Mouse (Mus musculus) adrenal gland, postnatal 14 days (tissue): ENCODE results near the gene Serpina9. TPM values are rescaled to one million over a fixed set of nuclear protein-coding genes. Genes with fewer than 3 reads are reported as not detected.
"Not testable (repeated sequence)": the region's sequence is repeated elsewhere in the genome, so short reads cannot be mapped to it uniquely, and the experiment has no call there.

Source experiments
- DNase-seq: peaks from one replicate; pipeline ENCODE4 v3.0.0; 2021; ENCODE audit warnings: mixed read lengths
- total RNA-seq: library from RNA; stranded (reverse); gene quantifications from 2 replicates; pipeline ENCODE4 v1.2.3, GENCODE M21; 2021

The Serpina9 gene
- total RNA-seq, 1 experiment from 2014 or later, result 0.22 TPM

GRCm38 (mm10) chr12:103989514-103989767 lies 24.1 kb downstream of the Serpina9 start:
- DNase-seq, result no peak

DNA sequence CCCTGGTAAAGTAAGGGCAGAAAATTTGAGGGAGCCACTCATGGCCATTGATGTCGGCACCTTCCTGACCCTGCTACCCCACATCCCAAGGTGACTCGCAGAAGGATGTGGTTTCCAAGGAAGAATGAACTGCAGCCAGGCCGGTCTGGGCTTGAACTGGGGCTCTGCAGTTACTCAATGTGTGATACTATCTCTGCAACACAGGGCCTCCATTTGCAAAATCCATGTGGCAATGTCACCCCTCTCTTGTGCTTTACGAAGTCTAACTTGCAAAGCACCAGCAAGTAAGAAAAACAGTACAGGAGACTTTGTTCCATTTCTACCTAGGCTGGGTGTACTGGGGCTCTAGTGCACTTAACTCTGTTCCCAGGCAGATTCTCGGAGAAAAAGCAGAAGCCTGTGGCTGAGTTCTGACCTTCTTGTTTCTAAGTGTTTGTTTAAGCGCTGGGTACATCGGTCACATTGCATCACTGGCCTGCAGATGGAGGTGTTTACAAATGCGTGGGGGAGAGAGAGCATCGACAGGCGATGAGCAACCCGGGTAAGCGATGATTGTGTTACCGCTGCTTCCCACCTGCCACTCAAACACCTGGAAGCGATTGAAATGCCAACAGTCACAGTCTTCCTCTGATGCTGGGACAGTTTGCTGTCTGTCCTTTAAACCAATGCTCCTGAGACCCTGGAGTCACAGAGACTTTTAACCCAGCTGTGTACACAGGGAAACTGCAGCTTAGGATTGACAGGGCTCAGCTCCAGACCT lies 24.6 kb downstream of the Serpina9 start:
- DNase-seq, result peak; percentile 18

GRCm38 (mm10) chr12:103985868-103986267 lies 27.7 kb downstream of the Serpina9 start:
- DNase-seq, result no peak

- peak; percentile 62 for DNase-seq
Measured at GRCm38 (mm10) chr12:103984935-103985334, 28.6 kb downstream of the Serpina9 start.

- DNase-seq, result no peak
Measured at GRCm38 (mm10) chr12:103981646-103982360, 31.8 kb downstream of the Serpina9 start.

DNA sequence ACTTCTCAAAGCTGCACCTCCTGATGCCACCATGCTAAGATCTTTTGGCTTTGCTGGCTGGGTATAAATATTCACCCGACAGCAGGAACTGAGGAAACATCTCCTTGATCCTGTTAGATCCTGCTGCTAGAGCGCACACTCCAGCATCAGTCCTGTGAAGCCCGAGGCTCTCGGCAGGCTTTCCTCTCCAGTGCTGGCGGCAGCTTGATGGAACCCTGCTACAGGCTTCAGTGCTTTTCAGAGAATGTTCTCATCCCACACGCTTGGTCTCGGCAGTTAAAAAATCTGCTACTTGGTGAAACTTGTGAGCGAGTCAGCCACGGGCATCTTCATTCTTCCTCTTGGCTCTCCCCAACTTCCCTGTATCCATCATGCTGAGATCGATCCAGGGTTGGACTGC lies 35.3 kb downstream of the Serpina9 start:
- DNase-seq, result no peak

DNA sequence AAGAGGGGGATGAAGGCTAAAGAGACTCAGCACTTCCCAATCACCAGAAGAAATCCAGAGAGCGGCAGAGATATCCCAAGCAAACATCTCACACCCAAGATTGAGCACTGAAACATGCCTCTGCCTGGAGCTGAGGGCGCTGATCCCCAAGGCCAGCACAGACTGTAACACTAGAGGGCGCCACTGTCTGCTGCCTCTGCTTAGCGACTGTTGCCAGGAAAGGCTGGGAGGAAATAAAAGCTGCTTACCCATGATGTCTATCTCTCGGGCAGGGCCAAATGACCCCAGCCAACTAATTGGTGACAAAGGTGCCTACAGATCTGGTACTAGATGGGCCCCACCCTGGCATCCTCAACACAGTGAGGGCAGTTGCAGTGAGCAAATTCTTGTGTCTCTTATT lies 35.7 kb downstream of the Serpina9 start:
- DNase-seq, result peak; percentile 65

DNA sequence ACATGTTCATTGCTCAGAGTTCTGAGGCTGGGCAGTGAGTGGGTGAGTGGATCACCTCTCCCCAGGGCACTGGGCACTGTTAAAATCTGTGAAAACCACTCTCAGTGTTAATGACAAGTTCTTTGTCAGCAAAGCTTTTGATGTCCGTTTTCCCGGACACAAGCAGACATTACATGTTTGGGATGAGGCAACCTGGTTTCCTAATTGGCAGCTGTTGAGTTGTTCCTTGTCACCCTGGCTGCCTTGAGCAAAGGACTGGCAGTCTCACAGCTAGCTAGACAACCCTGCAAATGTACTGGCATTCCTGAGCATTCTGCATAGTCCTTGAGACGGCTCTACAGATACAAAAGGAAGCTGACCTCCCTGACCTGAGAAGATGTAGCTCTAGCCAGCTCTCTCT lies 36.5 kb downstream of the Serpina9 start:
- peak; percentile 43 for DNase-seq

GRCm38 (mm10) chr12:103971080-103971479 lies 42.5 kb downstream of the Serpina9 start:
- DNase-seq, result no peak

- DNase-seq, result no peak
Measured at GRCm38 (mm10) chr12:103969577-103970116, 43.9 kb downstream of the Serpina9 start.

- DNase-seq, result no peak
Measured at GRCm38 (mm10) chr12:103966761-103967160, 46.8 kb downstream of the Serpina9 start.

DNA sequence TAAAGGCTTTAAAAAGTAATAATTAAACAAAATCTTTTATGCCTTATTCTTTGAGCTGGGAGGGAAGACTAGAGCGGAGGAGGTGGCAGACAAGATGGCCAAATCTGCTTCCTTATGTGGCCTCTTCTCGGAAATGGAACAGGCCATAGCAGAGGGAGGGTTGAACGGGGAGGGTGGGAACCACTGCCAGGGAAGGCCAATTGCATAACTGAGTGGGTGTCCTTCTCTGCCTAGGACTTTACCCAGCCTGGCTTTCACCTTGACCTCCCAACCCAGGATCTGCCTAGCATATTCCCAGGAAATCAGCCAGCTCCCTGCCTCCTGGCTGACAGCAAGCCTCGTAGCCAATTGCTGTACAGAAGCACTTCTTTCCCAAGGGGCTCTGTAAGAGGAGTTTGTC lies 50.3 kb downstream of the Serpina9 start:
- DNase-seq, result peak; percentile 68

DNA sequence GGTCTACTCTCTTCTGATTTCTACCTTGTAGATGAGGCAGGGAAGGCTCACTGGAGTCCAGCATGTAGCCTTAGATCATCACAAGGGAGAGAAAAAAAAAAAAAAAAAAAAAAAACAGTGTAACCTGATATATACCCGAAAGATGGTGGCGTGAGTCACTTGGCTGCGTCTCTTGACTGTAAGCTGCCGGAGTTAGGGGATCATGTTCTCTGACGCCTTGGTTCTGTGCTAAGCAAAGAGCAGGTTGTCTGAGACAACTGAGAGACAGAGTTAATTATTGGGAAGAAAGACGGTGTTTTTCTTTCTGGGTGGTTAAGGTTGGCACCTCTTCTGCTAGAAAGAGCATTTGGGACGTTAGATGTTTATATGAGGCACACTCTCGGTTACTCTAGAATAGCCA lies 50.7 kb downstream of the Serpina9 start:
- no peak for DNase-seq

DNA sequence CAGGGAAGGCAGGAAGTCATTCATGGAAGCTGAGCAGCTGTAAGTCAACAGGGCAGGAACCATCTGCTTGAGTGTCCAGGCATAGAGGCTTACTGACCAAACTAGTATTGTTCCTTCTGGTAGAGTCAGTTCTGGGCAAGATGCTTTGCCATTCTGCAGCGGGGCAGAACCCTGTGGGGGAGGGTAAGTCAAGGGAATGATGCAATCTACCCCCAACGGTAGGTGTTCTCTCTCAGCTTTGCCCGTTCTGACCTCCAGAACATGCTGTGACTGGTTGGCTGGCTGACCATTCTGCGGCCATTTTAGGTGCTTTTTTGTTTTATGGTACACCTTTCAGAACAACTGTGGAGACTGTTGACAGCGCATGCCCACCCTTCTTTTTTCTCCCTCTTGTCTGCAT lies 51.2 kb downstream of the Serpina9 start:
- no peak for DNase-seq

DNA sequence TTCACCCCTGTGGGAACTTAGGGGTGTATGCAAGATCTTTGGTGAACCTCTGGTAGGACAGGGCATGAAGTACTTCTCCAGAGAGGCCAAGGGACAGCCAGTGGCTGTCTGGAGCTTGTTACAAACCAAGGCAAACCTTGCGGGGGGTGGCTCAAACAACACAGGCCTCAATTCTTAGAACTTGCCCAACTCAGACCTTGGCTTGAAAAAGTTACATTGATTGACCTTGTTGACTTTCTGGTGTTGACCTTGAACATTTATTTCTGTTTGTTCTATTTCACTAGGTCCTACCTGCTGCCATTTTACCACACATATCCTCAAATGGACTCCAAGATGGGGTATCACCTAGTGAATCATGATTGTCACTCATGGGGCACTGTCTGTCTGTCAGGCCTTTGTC lies 51.8 kb downstream of the Serpina9 start:
- DNase-seq, result no peak

DNA sequence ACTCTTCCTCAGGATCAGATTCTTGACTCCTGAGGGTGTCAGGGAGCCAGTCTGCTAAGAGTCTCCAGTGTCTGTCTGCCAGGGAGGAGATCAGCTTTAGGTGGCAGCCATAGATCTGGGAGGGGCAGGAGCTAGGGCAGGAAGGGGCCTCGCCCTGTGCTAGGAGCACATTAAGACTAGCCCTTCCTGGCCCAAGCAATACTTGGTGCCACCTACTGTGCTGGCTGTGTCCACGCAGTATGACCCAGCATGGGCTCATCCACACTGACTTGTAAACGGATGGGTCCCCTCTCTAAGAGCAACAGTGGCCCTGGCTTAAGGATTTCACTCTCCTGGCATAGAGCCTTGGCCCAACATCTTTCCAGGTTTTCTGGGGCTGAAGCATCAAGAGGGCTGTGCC lies 54.8 kb downstream of the Serpina9 start, which contains the start of gene Serpina1e:
Gene Serpina1e (minus strand): TSS at position 178 of the 400 bp plus-strand sequence.
- no peak for DNase-seq

- not testable (repeated sequence) for DNase-seq
Measured at GRCm38 (mm10) chr12:103956555-103956954, 57.0 kb downstream of the Serpina9 start.

DNA sequence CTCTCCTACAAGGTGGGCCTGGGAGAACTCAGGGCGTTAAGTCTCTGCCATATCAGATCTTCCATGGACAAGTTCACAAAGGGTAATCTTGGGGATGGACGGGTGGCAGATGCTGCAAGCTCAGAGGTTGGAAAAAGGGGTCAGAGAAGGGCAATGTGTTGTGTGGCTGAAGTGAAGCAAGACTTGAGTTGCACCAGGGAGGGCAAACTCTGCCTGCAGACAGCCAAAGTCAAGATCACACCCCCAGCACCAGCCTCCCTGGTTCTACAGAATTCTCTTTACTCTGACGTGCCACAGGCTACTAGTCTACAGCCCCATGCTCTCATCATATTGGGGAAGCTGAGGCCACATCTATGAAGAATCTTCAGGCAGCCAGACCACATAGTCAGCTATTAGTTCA lies 60.6 kb downstream of the Serpina9 start:
- DNase-seq, result not testable (repeated sequence)

DNA sequence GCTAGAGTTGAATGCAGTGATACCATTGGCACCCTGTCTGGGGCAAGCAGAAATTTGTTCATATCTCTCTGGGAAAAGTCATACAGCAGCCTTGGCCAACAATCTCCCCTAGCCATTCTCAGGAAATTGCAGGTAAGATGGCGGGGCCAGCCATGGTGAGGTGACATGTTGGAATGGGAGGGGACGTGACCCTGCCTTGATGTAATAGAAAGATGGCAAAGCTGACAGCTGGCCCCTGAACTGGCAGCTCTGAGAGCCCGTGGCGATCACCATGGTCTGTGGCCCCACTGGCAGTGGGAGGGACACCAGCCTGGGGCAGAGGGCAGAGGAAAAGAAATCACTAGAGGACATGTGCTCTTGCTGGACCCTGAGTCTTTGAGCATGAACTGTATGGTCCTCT lies 67.3 kb downstream of the Serpina9 start:
- DNase-seq, result no peak
